Mouse (Mus musculus) A20 (cell line): Measurements from ENCODE around the gene Gm29049.
"Not testable (repeated sequence)": the region's sequence is repeated elsewhere in the genome, so short reads cannot be mapped to it uniquely, and the experiment has no call there.

Experiments used
- DNase-seq: peaks from one replicate; pipeline ENCODE4 v3.0.0-alpha.2; 2011; ENCODE audit warnings: low read depth, low spot score

The Gm29049 gene

DNA sequence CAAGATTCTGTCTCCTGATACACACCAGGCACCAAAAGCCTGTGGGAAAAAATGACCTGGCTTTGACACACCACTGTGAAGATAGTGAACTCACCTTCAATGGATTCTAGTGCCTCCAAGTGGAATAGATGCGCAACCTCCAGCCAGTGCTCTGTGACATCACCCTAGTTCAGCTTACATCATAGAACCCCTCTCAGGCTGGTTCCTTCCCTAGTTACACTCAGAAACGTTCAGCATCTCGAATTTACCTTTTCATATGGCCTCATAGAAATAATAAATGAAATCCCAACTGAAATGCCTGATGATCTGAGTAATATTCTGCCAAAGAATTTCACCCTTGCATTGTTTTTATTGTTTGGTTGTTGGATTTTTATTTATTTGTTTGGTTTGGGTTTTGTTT is at the start of gene Gm29049:
TSS of gene Gm29049 (minus strand) at position 101 of the 400 bp plus-strand sequence.
- DNase-seq, result not testable (repeated sequence)
